Comparison of ENCODE assay signal across 25 mouse cellular contexts in the genomic region with DNA sequence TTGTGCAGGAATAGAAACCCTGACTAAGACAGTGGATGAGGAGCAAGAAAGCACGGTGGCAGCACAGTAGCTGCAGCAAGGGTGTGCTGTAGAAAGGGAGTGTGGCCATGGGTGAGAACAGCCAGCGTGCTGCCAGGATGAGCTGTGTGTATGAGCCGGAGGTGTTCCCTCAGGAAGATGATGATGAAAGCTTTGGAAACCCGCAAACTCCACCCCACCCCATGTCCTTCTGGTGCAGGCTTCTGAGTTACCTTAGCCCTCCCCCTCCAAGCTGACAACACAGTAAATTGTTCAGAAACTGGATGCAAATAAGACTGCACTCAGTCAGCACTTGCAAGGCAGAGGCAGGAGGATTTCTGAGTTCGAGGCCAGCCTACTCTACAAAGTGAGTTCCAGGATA. TPM values are rescaled to one million over a fixed set of nuclear protein-coding genes. Genes with fewer than 3 reads are reported as not detected.
DNase-seq lines count a peak whose midpoint lies in the region; ATAC-seq and TF ChIP-seq lines count a peak whose summit lies in the region.
"Had no signal": no experiment of that assay in that cellular context is flagged by ENCODE, and none has a peak within 500 bp of the region (broad histone marks: within the 10 kb centered on the region; RNA-seq: fewer than 3 reads in every experiment).

No protein-coding gene starts in this region.

- H3K79me2 ChIP-seq in myocyte (ENCODE audit: control insufficient read depth, insufficient read depth), result no peaks in the 10 kb centered on the region

- peaks cover 44% of the 10 kb centered on the region for H3K4me1 ChIP-seq in megakaryocyte, embryonic 14.5 days

- no peak overlapping the region for H3ac ChIP-seq in myocyte (ENCODE audit: control insufficient read depth, insufficient read length)

- DNase-seq in 3T3-L1 (ENCODE audit: low read depth, low spot score), result peak; percentile 41
- peak; percentile 65 for DNase-seq in MN1 (ENCODE audit: low spot score)
- no peak for DNase-seq in frontal cortex, postnatal 36 days (ENCODE audit: low spot score in 2 of 2)
- DNase-seq in adrenal gland, adult 18-20 months (ENCODE audit: low spot score in 2 of 2), result no peak
- DNase-seq: adrenal gland, adult 2 months; adrenal gland, adult 8-10 months; adrenal gland, postnatal 10 days; adrenal gland, postnatal 14 days; adrenal gland, postnatal 25 days; adrenal gland, postnatal 36 days; B cell, adult 2 months; cerebellum, adult 11 months; cerebellum, adult 11-12 months; cerebellum, adult 18-20 months; cerebellum, adult 2 months; cerebellum, adult 8-10 months had no signal

- no peak for ATAC-seq in megakaryocyte, adult 5-6 weeks (ENCODE audit: poor library complexity, severe bottlenecking)
- ATAC-seq in megakaryocyte progenitor cell, adult 5-6 weeks (replicated peaks; ENCODE audit: poor library complexity), result no peak
- ATAC-seq: activated CD4-positive, CD25-positive, alpha-beta regulatory T cell, adult 4 months; CD4-positive, CD25-positive, alpha-beta regulatory T cell, adult 4 months; Patski had no signal

- peak; percentile 59 for TF ChIP-seq POLR2A in myocyte (IDR thresholded peaks at IDR 0.05; ENCODE audit: insufficient read length, low read depth)

- H3K9me3 ChIP-seq in megakaryocyte, embryonic 14.5 days, result no peaks in the 10 kb centered on the region
- H3K9me3 ChIP-seq: G1E had no signal

- peaks cover 20% of the 10 kb centered on the region for H3K27me3 ChIP-seq in megakaryocyte, embryonic 14.5 days (replicated peaks)
- no peaks in the 10 kb centered on the region for H3K27me3 ChIP-seq in myocyte (ENCODE audit: control insufficient read depth, insufficient read depth, insufficient read length)
- H3K27me3 ChIP-seq: CH12.LX, Patski had no signal

- H3K4me2 ChIP-seq in myocyte (ENCODE audit: low read depth), result no peak overlapping the region

- no peaks in the 10 kb centered on the region for H3K36me3 ChIP-seq in megakaryocyte, embryonic 14.5 days (replicated peaks; ENCODE audit: low read length)
- H3K36me3 ChIP-seq in myocyte (ENCODE audit: control insufficient read depth, insufficient read depth), result no peaks in the 10 kb centered on the region
- H3K36me3 ChIP-seq: G1E had no signal

- peak overlapping the region; percentile 38 for H3K4me3 ChIP-seq in megakaryocyte, embryonic 14.5 days (replicated peaks)
- H3K4me3 ChIP-seq in myocyte, result no peak overlapping the region

TF ChIP-seq in myocyte, 11 proteins besides CTCF, POLR2A, EP300 and RAD21:
- TF ChIP-seq TCF3 (IDR thresholded peaks at IDR 0.05; ENCODE audit: insufficient read length, low read depth) (no peak), CEBPB (IDR thresholded peaks at IDR 0.05; ENCODE audit: insufficient read depth, poor library complexity, severe bottlenecking) (peak; percentile 70; the same call in 1 of the 2 replicates)

RNA-seq across cellular contexts. Expression of gene Snn, which starts 17.5 kb away (rescaled TPM):
- polyA plus RNA-seq in megakaryocyte, embryonic 14.5 days (2012; ENCODE audit: insufficient read depth, low replicate concordance), result 6.6 and 12.1 TPM in 2 replicates
- total RNA-seq in megakaryocyte, adult 5-6 weeks (2015), result 1.1 and 1.7 TPM in 2 replicates
- 0.98 and 1.5 TPM in 2 replicates for total RNA-seq in megakaryocyte, adult 5-6 weeks (2017)
- 31.0 TPM for polyA plus RNA-seq in myocyte (2012; fragmentation: generic; extraction: Trizol)
- total RNA-seq in megakaryocyte progenitor cell, adult 5-6 weeks (2015), result 0.59 and 2.1 TPM in 2 replicates
- 1.2 and 2.7 TPM in 2 replicates for total RNA-seq in megakaryocyte progenitor cell, adult 5-6 weeks (2017)
- total RNA-seq in adrenal gland, adult 18-20 months (2021), result 10 to 100 TPM in 1 of 2 experiments, 1 to 10 TPM in 1; 9.3 to 14.0 TPM

RNA-seq across cellular contexts. Expression of gene Litaf, which starts 22.7 kb away (rescaled TPM):
- 395 and 472 TPM in 2 replicates for polyA plus RNA-seq in megakaryocyte, embryonic 14.5 days (2012; ENCODE audit: insufficient read depth, low replicate concordance)
- 102 and 108 TPM in 2 replicates for total RNA-seq in megakaryocyte, adult 5-6 weeks (2015)
- total RNA-seq in megakaryocyte, adult 5-6 weeks (2017), result 88.0 and 90.7 TPM in 2 replicates
- polyA plus RNA-seq in myocyte (2012; fragmentation: generic; extraction: Trizol), result 103 TPM
- total RNA-seq in megakaryocyte progenitor cell, adult 5-6 weeks (2015), result 31.8 and 35.0 TPM in 2 replicates
- 20.7 and 25.8 TPM in 2 replicates for total RNA-seq in megakaryocyte progenitor cell, adult 5-6 weeks (2017)
- total RNA-seq in adrenal gland, adult 18-20 months (2021), result 10 to 100 TPM; 48.5 to 56.4 TPM

Comparison
In these comparisons a context has a peak if more than half of its experiments do, and no peak if none do; other contexts are left out.
1. DNase-seq: peak in 3T3-L1 (single experiment) and MN1 (single experiment); none in frontal cortex, postnatal 36 days (0 of 2) and adrenal gland, adult 18-20 months (0 of 2).